Mouse (Mus musculus) left cerebral cortex, postnatal 25 days (tissue): Measurements from ENCODE around the gene Gm42791. TPM values are rescaled to one million over a fixed set of nuclear protein-coding genes. Genes with fewer than 3 reads are reported as not detected.

Experiments
- DNase-seq, 2 experiments: peaks; one replicate each; pipeline ENCODE4 v3.0.0; 2022; ENCODE audit warnings: low spot score in 2 of 2, mixed read lengths in 1 of 2
- intact Hi-C: fragments of 180-260 bp; cut with DNase I; formaldehyde crosslinking; loops from one replicate; pipeline ENCODE4 v1.15.1; 2025
- total RNA-seq, 2 experiments: library from RNA; stranded (reverse); gene quantifications; 2 replicates each; pipeline ENCODE4 v1.2.3; 2021

The Gm42791 gene
- total RNA-seq, 2 experiments from 2014 or later: 17.8 to 18.5 TPM

- no peak for DNase-seq
- intact Hi-C loops: no loop called here
Observed at GRCm38 (mm10) chr5:148936516-148936951, 58.4 kb downstream of the Gm42791 start.

GRCm38 (mm10) chr5:148935871-148936270 is 59.1 kb downstream of the Gm42791 start:
- no peak for DNase-seq
- intact Hi-C loops: no loop called here

- no peak for DNase-seq
- intact Hi-C loops: no loop called here
Observed at GRCm38 (mm10) chr5:148935071-148935821, 59.7 kb downstream of the Gm42791 start.

- intact Hi-C loops: no loop called here
- DNase-seq: no peak
Observed at GRCm38 (mm10) chr5:148934457-148934856, 60.5 kb downstream of the Gm42791 start.

- no peak for DNase-seq
- intact Hi-C loops: no loop called here
Observed at GRCm38 (mm10) chr5:148933767-148934166, 61.2 kb downstream of the Gm42791 start.

- intact Hi-C loops: no loop called here
- DNase-seq: no peak
Observed at GRCm38 (mm10) chr5:148931301-148931700, 63.6 kb downstream of the Gm42791 start.

- intact Hi-C loops: loop anchor here (2.0 kb wide), 1 partner anchor 38 kb away; no protein-coding TSS in a partner anchor
- no peak for DNase-seq
Observed at GRCm38 (mm10) chr5:148929116-148929449, 65.9 kb downstream of the Gm42791 start, which contains the start of gene Katnal1. TSS of gene Katnal1 (minus strand) at chr5:148929320.

- DNase-seq: peak; percentile 97 to 98
- intact Hi-C loops: loop anchor here (2.0 kb wide), 1 partner anchor 38 kb away; no protein-coding TSS in a partner anchor
Observed at GRCm38 (mm10) chr5:148928382-148929115, 66.4 kb downstream of the Gm42791 start.

- DNase-seq: no peak
- intact Hi-C loops: loop anchor here (2.0 kb wide), 1 partner anchor 39 kb away; no protein-coding TSS in a partner anchor
Observed at GRCm38 (mm10) chr5:148927717-148928223, 67.2 kb downstream of the Gm42791 start.

GRCm38 (mm10) chr5:148924586-148924985 is 70.4 kb downstream of the Gm42791 start:
- DNase-seq: no peak
- intact Hi-C loops: no loop called here

- intact Hi-C loops: no loop called here
- no peak for DNase-seq
Observed at GRCm38 (mm10) chr5:148924051-148924450, 70.9 kb downstream of the Gm42791 start.

- no peak for DNase-seq
- intact Hi-C loops: no loop called here
Observed at GRCm38 (mm10) chr5:148923408-148923807, 71.5 kb downstream of the Gm42791 start.

- intact Hi-C loops: no loop called here
- DNase-seq: no peak
Observed at GRCm38 (mm10) chr5:148922773-148923172, 72.2 kb downstream of the Gm42791 start.

GRCm38 (mm10) chr5:148918049-148918448 is 76.9 kb downstream of the Gm42791 start:
- intact Hi-C loops: no loop called here
- DNase-seq: no peak

- no peak for DNase-seq
- intact Hi-C loops: no loop called here
Observed at GRCm38 (mm10) chr5:148916775-148917174, 78.2 kb downstream of the Gm42791 start.

- no peak for DNase-seq
- intact Hi-C loops: no loop called here
Observed at GRCm38 (mm10) chr5:148912262-148912661, 82.7 kb downstream of the Gm42791 start.

- no peak for DNase-seq
- intact Hi-C loops: no loop called here
Observed at GRCm38 (mm10) chr5:148910066-148910465, 84.9 kb downstream of the Gm42791 start.

- DNase-seq: peak in 1 of 2 experiments; percentile 23
- intact Hi-C loops: no loop called here
Observed at GRCm38 (mm10) chr5:148909402-148909801, 85.5 kb downstream of the Gm42791 start.

GRCm38 (mm10) chr5:148909057-148909395 is 85.9 kb downstream of the Gm42791 start:
- intact Hi-C loops: no loop called here
- no peak for DNase-seq

GRCm38 (mm10) chr5:148908191-148909056 is 86.5 kb downstream of the Gm42791 start:
- no peak for DNase-seq
- intact Hi-C loops: no loop called here
